Mouse (Mus musculus): ENCODE results near the gene Igfbp5.

DNA sequence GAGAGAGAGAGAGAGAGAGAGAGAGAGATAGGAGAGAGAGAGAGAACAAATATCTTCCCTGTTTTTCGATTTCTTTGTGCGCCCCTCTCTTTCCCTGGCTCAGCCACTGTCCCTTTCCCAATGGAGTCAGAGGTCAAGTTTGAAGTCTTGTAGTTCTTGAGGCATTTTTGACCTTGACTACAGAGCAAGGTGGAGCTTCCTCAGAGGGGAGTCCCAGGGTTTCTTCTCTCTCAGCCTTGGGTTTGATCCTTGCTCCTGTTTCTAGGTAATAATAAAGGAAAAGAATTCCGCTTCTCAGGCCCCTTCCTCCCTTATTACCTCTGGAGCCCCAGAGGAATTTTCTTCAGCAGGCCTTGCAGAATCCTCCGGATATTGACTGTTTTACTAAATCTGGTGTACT, 48.8 kb downstream of the Igfbp5 start:
- TF ChIP-seq POLR2A (IDR thresholded peaks at IDR 0.05; ENCODE audit: borderline replicate concordance, extremely low read depth, insufficient read depth, insufficient read length, poor library complexity, severe bottlenecking) (no peak), CTCF (IDR thresholded peaks at IDR 0.05; ENCODE audit: borderline replicate concordance, extremely low read depth, insufficient read depth, insufficient read length) (no peak)

Data from brain, embryonic 14.5 days (tissue).